Mouse (Mus musculus): ENCODE results near the gene Fxr1.

- TF ChIP-seq POLR2A (IDR thresholded peaks at IDR 0.05; ENCODE audit: low read depth, low read length): no peak
- no peak for TF ChIP-seq CTCF (IDR thresholded peaks at IDR 0.05; ENCODE audit: extremely low read depth, insufficient read length, insufficient replicate concordance, low read depth, low read length)
These were observed 86.7 kb downstream of the Fxr1 start for GRCm38 (mm10) chr3:34106421-34106820.
